Mouse (Mus musculus) CH12.LX (cell line): ENCODE measurements around the gene Zfp677. TPM values are rescaled to one million over a fixed set of nuclear protein-coding genes. Genes with fewer than 3 reads are reported as not detected.

ENCODE experiments used
- DNase-seq: peaks from one replicate; pipeline ENCODE4 v3.0.0-alpha.2; 2013; ENCODE audit errors: extremely low read depth
- H3K27ac ChIP-seq: 2 replicates; pipeline ENCODE4 v1.5.1; 2012; ENCODE audit warnings: low read depth, mild to moderate bottlenecking, control low read depth, moderate library complexity; ENCODE audit not compliant: insufficient read depth
- H3K27me3 ChIP-seq: replicated peaks from 2 replicates; pipeline ENCODE3; 2012; ENCODE audit warnings: inconsistent platforms
- H3K36me3 ChIP-seq, 2 experiments: replicated peaks in 1 of 2; 2 replicates each; pipeline versions ENCODE3 to v1.6.1; 2012; ENCODE audit warnings: inconsistent platforms in 1 of 2, low read length in 1 of 2, mild to moderate bottlenecking in 1 of 2, mixed read lengths in 1 of 2, moderate library complexity in 1 of 2; ENCODE audit not compliant: control insufficient read depth in 1 of 2, insufficient read depth in 1 of 2
- H3K4me1 ChIP-seq, 2 experiments: 2 replicates each; pipeline ENCODE4 v1.6.1; 2012; ENCODE audit warnings: inconsistent platforms in 1 of 2, moderate library complexity in 1 of 2; ENCODE audit not compliant: insufficient read depth in 2 of 2, control insufficient read depth in 1 of 2
- H3K4me2 ChIP-seq: 2 replicates; pipeline ENCODE4 v1.6.1; 2012; ENCODE audit warnings: low read depth, mild to moderate bottlenecking, control low read depth; ENCODE audit not compliant: poor library complexity, insufficient read depth, severe bottlenecking
- H3K4me3 ChIP-seq, 3 experiments: fragments of 150-350 bp in 1 of 3; sonication (generic) in 1 of 3; replicated peaks in 1 of 3; 2 replicates each; pipeline versions ENCODE3 to v1.5.1; 2011 to 2012; ENCODE audit warnings: low read depth in 2 of 3, low read length in 2 of 3, mild to moderate bottlenecking in 2 of 3, moderate library complexity in 2 of 3, control low read depth in 1 of 3, improper control_type of control experiment in 1 of 3, inconsistent platforms in 1 of 3, mixed read lengths in 1 of 3; ENCODE audit not compliant: poor library complexity in 1 of 3
- H3K79me2 ChIP-seq: replicated peaks from 2 replicates; pipeline ENCODE4 v1.6.1; 2012; ENCODE audit warnings: mild to moderate bottlenecking, moderate library complexity; ENCODE audit not compliant: control insufficient read depth, poor library complexity, insufficient read depth, severe bottlenecking; ENCODE audit errors: extremely low read depth
- H3K9ac ChIP-seq: 2 replicates; pipeline ENCODE4 v1.6.1; 2012; ENCODE audit warnings: low read depth, mild to moderate bottlenecking, control low read depth, moderate library complexity; ENCODE audit not compliant: insufficient read depth
- H3K9me3 ChIP-seq: replicated peaks from 2 replicates; pipeline ENCODE3; 2012; ENCODE audit warnings: low read length, inconsistent platforms, mixed read lengths
- BHLHE40 ChIP-seq: IDR thresholded peaks from 2 replicates; pipeline ENCODE4 v1.6.1; 2011; ENCODE audit warnings: mild to moderate bottlenecking, low read depth, low read length, improper control_type of control experiment
- CHD1 ChIP-seq: IDR thresholded peaks from 2 replicates; pipeline ENCODE4 v1.6.1; 2012; ENCODE audit warnings: low read depth, low read length, improper control_type of control experiment, inconsistent platforms
- CTCF ChIP-seq, 2 experiments: IDR thresholded peaks in 1 of 2; conservative IDR thresholded peaks in 1 of 2; 2 replicates each; pipeline ENCODE4 v1.5.1; 2011 to 2012; ENCODE audit warnings: low read depth in 2 of 2, low read length in 2 of 2, improper control_type of control experiment in 1 of 2, inconsistent platforms in 1 of 2, mild to moderate bottlenecking in 1 of 2, moderate library complexity in 1 of 2
- ELF1 ChIP-seq: IDR thresholded peaks from 2 replicates; pipeline ENCODE4 v1.6.1; 2014; ENCODE audit warnings: low read depth, mild to moderate bottlenecking, inconsistent platforms, low read length, improper control_type of control experiment
- ETS1 ChIP-seq: conservative IDR thresholded peaks from 2 replicates; pipeline ENCODE4 v1.6.1; 2012; ENCODE audit warnings: low read depth, mild to moderate bottlenecking, inconsistent platforms, low read length, improper control_type of control experiment, moderate library complexity
- HCFC1 ChIP-seq: IDR thresholded peaks from 2 replicates; pipeline ENCODE4 v1.6.1; 2012; ENCODE audit warnings: low read depth, mild to moderate bottlenecking, inconsistent platforms, low read length, improper control_type of control experiment
- IRF4 ChIP-seq: IDR thresholded peaks from 2 replicates; pipeline ENCODE4 v1.6.1; 2014; ENCODE audit warnings: low read depth, mild to moderate bottlenecking, inconsistent platforms, low read length, improper control_type of control experiment
- JUND ChIP-seq: conservative IDR thresholded peaks from 2 replicates; pipeline ENCODE4 v1.6.1; 2011; ENCODE audit warnings: low read depth, low read length, improper control_type of control experiment
- MAX ChIP-seq: IDR thresholded peaks from 2 replicates; pipeline ENCODE4 v1.6.1; 2011; ENCODE audit warnings: low read length, improper control_type of control experiment
- MEF2A ChIP-seq: IDR thresholded peaks from 2 replicates; pipeline ENCODE4 v1.6.1; 2014; ENCODE audit warnings: low read depth, mild to moderate bottlenecking, inconsistent platforms, low read length, improper control_type of control experiment, borderline replicate concordance
- MXI1 ChIP-seq: IDR thresholded peaks from 2 replicates; pipeline ENCODE4 v1.6.1; 2011; ENCODE audit warnings: mild to moderate bottlenecking, low read depth, low read length, improper control_type of control experiment
- MYC ChIP-seq: IDR thresholded peaks from 2 replicates; pipeline ENCODE4 v1.6.1; 2011; ENCODE audit warnings: low read depth, mild to moderate bottlenecking, improper control_type of control experiment, low read length
- NELFE ChIP-seq: IDR thresholded peaks from 2 replicates; pipeline ENCODE4 v1.6.1; 2011; ENCODE audit warnings: low read depth, low read length, improper control_type of control experiment
- PAX5 ChIP-seq: IDR thresholded peaks from 2 replicates; pipeline ENCODE4 v1.6.1; 2012; ENCODE audit warnings: low read length, inconsistent platforms, mixed read lengths
- POLR2A ChIP-seq: IDR thresholded peaks from 2 replicates; pipeline ENCODE4 v1.6.1; 2011; ENCODE audit warnings: low read depth, mild to moderate bottlenecking, improper control_type of control experiment, low read length
- POLR2AphosphoS2 ChIP-seq: IDR thresholded peaks from 2 replicates; pipeline ENCODE4 v1.6.1; 2011; ENCODE audit warnings: low read depth, low read length, improper control_type of control experiment
- RAD21 ChIP-seq: IDR thresholded peaks from 2 replicates; pipeline ENCODE4 v1.6.1; 2011; ENCODE audit warnings: low read depth, mild to moderate bottlenecking, low read length, improper control_type of control experiment, moderate library complexity
- RCOR1 ChIP-seq: conservative IDR thresholded peaks from 2 replicates; pipeline ENCODE4 v1.6.1; 2012; ENCODE audit warnings: low read depth, mild to moderate bottlenecking, inconsistent platforms, low read length, improper control_type of control experiment
- SIN3A ChIP-seq: IDR thresholded peaks from 2 replicates; pipeline ENCODE4 v1.6.1; 2012; ENCODE audit warnings: low read length, improper control_type of control experiment, inconsistent platforms
- SMC3 ChIP-seq: IDR thresholded peaks from 2 replicates; pipeline ENCODE4 v1.6.1; 2011; ENCODE audit warnings: low read depth, low read length, improper control_type of control experiment
- TBP ChIP-seq: conservative IDR thresholded peaks from 2 replicates; pipeline ENCODE4 v1.6.1; 2011; ENCODE audit warnings: low read depth, low read length, improper control_type of control experiment
- TCF12 ChIP-seq: IDR thresholded peaks from 2 replicates; pipeline ENCODE4 v1.6.1; 2014; ENCODE audit warnings: low read depth, mild to moderate bottlenecking, inconsistent platforms, low read length, improper control_type of control experiment
- UBTF ChIP-seq: IDR thresholded peaks from 2 replicates; pipeline ENCODE4 v1.6.1; 2012; ENCODE audit warnings: low read depth, mild to moderate bottlenecking, inconsistent platforms, low read length, improper control_type of control experiment, moderate library complexity
- USF1 ChIP-seq: IDR thresholded peaks from 2 replicates; pipeline ENCODE4 v1.6.1; 2014; ENCODE audit warnings: low read depth, mild to moderate bottlenecking, inconsistent platforms, low read length, improper control_type of control experiment
- USF2 ChIP-seq: conservative IDR thresholded peaks from 2 replicates; pipeline ENCODE4 v1.6.1; 2011; ENCODE audit warnings: low read depth, low read length, improper control_type of control experiment
- ZC3H11A ChIP-seq: IDR thresholded peaks from 2 replicates; pipeline ENCODE4 v1.6.1; 2012; ENCODE audit warnings: low read depth, mild to moderate bottlenecking, inconsistent platforms, low read length, improper control_type of control experiment
- ZKSCAN1 ChIP-seq: IDR thresholded peaks from 2 replicates; pipeline ENCODE4 v1.6.1; 2012; ENCODE audit warnings: low read depth, inconsistent platforms, low read length, improper control_type of control experiment, borderline replicate concordance
- dilution Hi-C: fragments of 300-500 bp; cut with MboI; formaldehyde crosslinking; loops from 2 replicates; pipeline ENCODE4 v1.14.3; 2020; ENCODE audit warnings: low sequenced_read_pairs; ENCODE audit not compliant: extremely low pct_unique_long_range_greater_than_20kb, extremely low pct_ligation_motif_present
- in situ Hi-C: fragments of 300-500 bp; cut with MboI; formaldehyde crosslinking; loops from 3 replicates; pipeline ENCODE4 v1.14.3; 2019; ENCODE audit warnings: low sequenced_read_pairs, low pct_ligation_motif_present, low pct_unique_long_range_greater_than_20kb, mixed read lengths
- polyA plus RNA-seq: library from polyadenylated mRNA; unstranded; fragments of >175 nt; gene quantifications from 2 replicates; pipeline ENCODE4 v1.2.1, GENCODE M21; 2012; ENCODE audit warnings: low read depth; ENCODE audit not compliant: insufficient read length
- total RNA-seq, 2 experiments: library from RNA; depleted of rRNA; stranded (reverse); fragments of 300-350 nt in 1 of 2; fragments of >200 nt in 1 of 2; gene quantifications; 2 replicates each; pipeline ENCODE4 v1.2.3; 2012 to 2014

Gene Zfp677
- total and polyA plus RNA-seq, 3 experiments: 1.4 to 4.1 (median 1.8) TPM

DNA sequence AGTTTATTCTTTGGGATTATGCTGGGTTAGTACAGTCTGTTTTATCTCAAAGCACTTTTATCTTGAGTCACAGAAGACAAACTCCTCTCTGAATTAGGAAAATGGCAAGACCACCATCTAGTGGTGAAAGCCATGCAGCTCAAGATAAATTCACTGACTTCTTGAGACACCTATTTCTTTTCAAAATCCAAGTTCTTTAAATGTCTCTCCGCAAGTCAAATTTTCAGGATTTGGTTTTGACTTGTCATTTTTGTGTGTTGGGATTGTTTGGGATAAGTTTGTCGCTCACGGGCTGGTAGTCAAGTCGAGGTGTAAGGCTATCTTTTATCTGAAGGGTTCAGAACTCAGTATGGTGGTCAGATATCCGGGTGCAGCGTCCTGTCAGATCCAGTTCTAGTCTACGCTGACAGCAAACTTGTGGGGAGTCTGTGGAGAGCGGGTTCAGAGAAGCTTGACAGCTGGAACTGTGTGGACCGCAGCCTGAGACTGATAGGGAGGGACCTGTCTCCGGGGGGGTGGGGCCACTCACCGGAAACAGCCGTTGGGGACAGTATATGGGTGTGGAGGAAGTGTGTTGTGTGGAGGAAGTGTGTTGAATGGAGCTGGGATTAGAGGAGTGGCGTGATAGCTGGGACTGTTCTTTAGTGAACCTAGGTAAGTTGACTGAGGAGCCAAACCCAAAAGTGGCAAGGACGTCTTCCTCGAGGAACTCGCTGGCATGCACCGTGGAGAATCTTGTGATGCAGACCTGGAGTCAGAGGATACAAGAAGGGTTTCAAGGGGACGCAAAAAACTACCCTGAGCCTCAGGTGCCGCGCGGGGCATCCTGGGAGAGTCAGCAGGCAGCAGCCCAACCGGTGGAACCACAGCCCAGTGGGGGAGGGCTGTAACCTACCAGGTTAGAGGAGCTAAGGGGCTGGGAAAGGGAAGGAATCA is 39.4 kb downstream of the Zfp677 start, which contains the start of gene Zfp54:
Gene Zfp54, plus strand, starts transcription at position 564 of the 936 bp plus-strand sequence.
- Histone ChIP-seq H3K4me3 (peak within 1 kb of the TSS; percentile 63 to 73 (median 65)), H3K36me3 (peaks cover 0 to 8% of the 10 kb centered on the region in 2 experiments), H3K4me2 (peak within 1 kb of the TSS; percentile 98), H3K9me3 (no peaks in the 10 kb centered on the region), H3K79me2 (peaks cover 9% of the 10 kb centered on the region), H3K9ac (peak within 1 kb of the TSS; percentile 90), H3K4me1 (peaks cover 5 to 20% of the 10 kb centered on the region in 2 experiments; a peak in 3 of 4 replicates), H3K27ac (peak within 1 kb of the TSS; percentile 76), H3K27me3 (no peaks in the 10 kb centered on the region)
- in situ Hi-C loops: loop anchor here (10.0 kb wide), 2 partner anchors 92 to 138 kb away; partner anchors contain the start of gene Vmn1r236
- TF ChIP-seq ZKSCAN1 (no peak), RAD21 (peak; percentile 97), NELFE (peak; percentile 90), POLR2A (peak; percentile 89), TCF12 (0 out of 2 replicates have a peak, but pooled peaks have one; percentile 44), USF1 (no peak), UBTF (no peak), CHD1 (no peak), MAX (peak; percentile 69), TBP (peak; percentile 82), POLR2AphosphoS2 (no peak), MXI1 (no peak), SMC3 (peak; percentile 80), MYC (0 out of 2 replicates have a peak, but pooled peaks have one; percentile 74), PAX5 (no peak), RCOR1 (no peak), BHLHE40 (peak; percentile 52), CTCF (conservative IDR thresholded peaks at IDR 0.05 in 1 of 2, IDR thresholded peaks at IDR 0.05 in 1 of 2; ENCODE audit: low read depth in 2 of 2, low read length in 2 of 2) (peak; percentile 43 to 93; a peak in 3 of 4 replicates), ELF1 (peak; percentile 79), HCFC1 (peak; percentile 70), IRF4 (0 out of 2 replicates have a peak, but pooled peaks have one; percentile 26), ZC3H11A (peak; percentile 16), USF2 (no peak), MEF2A (no peak), SIN3A (peak; percentile 82), ETS1 (no peak), JUND (no peak)
- dilution Hi-C loops: no loop called here
- DNase-seq: peak; percentile 89
